Mouse (Mus musculus) myocyte (in vitro differentiated cells): ENCODE results near the gene Fjx1. TPM values are rescaled to one million over a fixed set of nuclear protein-coding genes. Genes with fewer than 3 reads are reported as not detected.

Source experiments
- H3K27me3 ChIP-seq: one replicate; pipeline ENCODE4 v1.6.1; 2011; ENCODE audit not compliant: control insufficient read depth, insufficient read depth, insufficient read length
- H3K36me3 ChIP-seq: one replicate; pipeline ENCODE4 v1.6.1; 2011; ENCODE audit not compliant: control insufficient read depth, insufficient read depth
- H3K4me2 ChIP-seq: one replicate; pipeline ENCODE4 v1.6.1; 2011; ENCODE audit warnings: low read depth, control low read depth
- H3K4me3 ChIP-seq: one replicate; pipeline ENCODE4 v1.5.1; 2011; ENCODE audit warnings: mild to moderate bottlenecking, control low read depth, moderate library complexity
- H3K79me2 ChIP-seq: one replicate; pipeline ENCODE4 v1.6.1; 2011; ENCODE audit not compliant: control insufficient read depth, insufficient read depth
- H3ac ChIP-seq: one replicate; pipeline ENCODE4 v1.6.1; 2011; ENCODE audit not compliant: control insufficient read depth, insufficient read length
- CEBPB ChIP-seq: IDR thresholded peaks from 2 replicates; pipeline ENCODE4 v1.6.1; 2011; ENCODE audit warnings: mild to moderate bottlenecking, moderate library complexity; ENCODE audit not compliant: poor library complexity, insufficient read depth, severe bottlenecking
- E2F4 ChIP-seq: IDR thresholded peaks from one replicate; pipeline ENCODE4 v1.6.1; 2011; ENCODE audit warnings: mild to moderate bottlenecking, control low read depth, moderate library complexity; ENCODE audit not compliant: insufficient read depth
- MAX ChIP-seq: IDR thresholded peaks from one replicate; pipeline ENCODE4 v1.6.1; 2011; ENCODE audit warnings: low read depth, mild to moderate bottlenecking, control low read depth
- MYOD1 ChIP-seq, 3 experiments: IDR thresholded peaks; one replicate each; pipeline ENCODE4 v1.6.1; 2011; ENCODE audit warnings: control low read depth in 2 of 3, low read depth in 2 of 3, mild to moderate bottlenecking in 2 of 3, moderate library complexity in 1 of 3; ENCODE audit not compliant: insufficient read length in 2 of 3, control insufficient read depth in 1 of 3
- MYOG ChIP-seq, 3 experiments: IDR thresholded peaks; one replicate each; pipeline ENCODE4 v1.6.1; 2011; ENCODE audit warnings: control low read depth in 2 of 3, low read depth in 2 of 3, mild to moderate bottlenecking in 2 of 3; ENCODE audit not compliant: insufficient read length in 2 of 3, control insufficient read depth in 1 of 3, insufficient read depth in 1 of 3
- POLR2A ChIP-seq: IDR thresholded peaks from one replicate; pipeline ENCODE4 v1.6.1; 2011; ENCODE audit warnings: low read depth, mild to moderate bottlenecking, control low read depth, moderate library complexity; ENCODE audit not compliant: insufficient read length
- POLR2AphosphoS2 ChIP-seq: IDR thresholded peaks from one replicate; pipeline ENCODE4 v1.6.1; 2011; ENCODE audit warnings: low read depth, control low read depth; ENCODE audit not compliant: insufficient read length
- REST ChIP-seq: IDR thresholded peaks from one replicate; pipeline ENCODE4 v1.6.1; 2011; ENCODE audit warnings: mild to moderate bottlenecking, control low read depth, moderate library complexity; ENCODE audit not compliant: insufficient read depth, insufficient read length
- SRF ChIP-seq: IDR thresholded peaks from one replicate; pipeline ENCODE4 v1.6.1; 2011; ENCODE audit warnings: low read depth; ENCODE audit not compliant: control insufficient read depth, insufficient read length
- TCF12 ChIP-seq: IDR thresholded peaks from one replicate; pipeline ENCODE4 v1.6.1; 2011; ENCODE audit warnings: mild to moderate bottlenecking, control low read depth; ENCODE audit not compliant: poor library complexity, insufficient read depth, severe bottlenecking
- TCF3 ChIP-seq: IDR thresholded peaks from one replicate; pipeline ENCODE4 v1.6.1; 2011; ENCODE audit warnings: low read depth, control low read depth; ENCODE audit not compliant: insufficient read length
- USF1 ChIP-seq: IDR thresholded peaks from one replicate; pipeline ENCODE4 v1.6.1; 2011; ENCODE audit warnings: low read depth, mild to moderate bottlenecking, control low read depth, moderate library complexity
- polyA plus RNA-seq: library from polyadenylated mRNA; unstranded; fragments of >200 nt; fragmentation: generic; extraction: Trizol; gene quantifications from one replicate; pipeline ENCODE4 v1.2.1, GENCODE M21; 2012; ENCODE audit warnings: missing spikeins

Gene Fjx1
- polyA plus RNA-seq, 1 experiment = 0.83 TPM

- Histone ChIP-seq H3ac (no peak overlapping the region), H3K79me2 (no peaks in the 10 kb centered on the region), H3K27me3 (peaks cover 39% of the 10 kb centered on the region), H3K36me3 (no peaks in the 10 kb centered on the region), H3K4me3 (no peak overlapping the region), H3K4me2 (no peak overlapping the region)
- no peak for TF ChIP-seq POLR2A
- TF ChIP-seq USF1 = no peak
- TF ChIP-seq MAX = no peak
- TF ChIP-seq SRF = no peak
- no peak for TF ChIP-seq TCF12
- TF ChIP-seq E2F4 = no peak
- no peak for TF ChIP-seq MYOD1 (IDR thresholded peaks at IDR 0.05; ENCODE audit: control insufficient read depth in 1 of 3, insufficient read length in 2 of 3, low read depth in 2 of 3)
- no peak for TF ChIP-seq TCF3
- no peak for TF ChIP-seq CEBPB
Measured at GRCm38 (mm10) chr2:102446851-102447250, 5.4 kb downstream of the Fjx1 start.

DNA sequence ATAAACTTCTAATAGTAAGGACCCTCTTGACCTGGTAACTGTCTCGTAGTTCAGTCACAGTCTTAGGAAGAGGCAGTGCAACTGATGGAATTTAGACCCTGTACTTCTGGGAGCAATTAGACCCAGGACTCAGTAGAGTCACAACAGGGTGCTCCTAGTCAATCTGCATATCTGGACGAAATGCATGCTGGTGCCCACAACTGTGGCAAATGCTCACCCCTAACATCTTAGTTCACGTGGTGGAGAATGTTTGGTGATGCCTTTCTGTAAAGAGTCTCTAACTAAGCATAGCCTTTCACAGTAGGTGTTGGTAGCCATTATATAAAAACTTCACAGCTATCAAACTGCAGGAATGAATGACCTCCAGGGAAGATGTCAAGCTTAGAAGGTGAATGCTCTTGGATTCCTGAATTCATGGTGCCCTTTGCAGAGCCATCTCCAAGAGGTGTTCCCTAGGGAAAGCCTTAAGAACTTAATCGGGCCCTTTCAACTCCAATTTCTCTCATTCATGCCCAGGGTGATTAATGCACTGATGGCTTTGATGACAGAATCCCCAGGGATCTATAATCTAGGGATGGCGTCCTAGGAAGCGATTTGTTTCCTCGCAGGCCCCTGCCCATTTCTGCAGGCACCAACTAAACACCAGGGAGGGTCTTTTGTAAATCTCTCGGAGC, 14.8 kb downstream of the Fjx1 start:
- Histone ChIP-seq H3K36me3 (no peaks in the 10 kb centered on the region), H3K27me3 (peaks cover 39% of the 10 kb centered on the region), H3K4me3 (no peak overlapping the region), H3K79me2 (no peaks in the 10 kb centered on the region), H3ac (no peak overlapping the region), H3K4me2 (no peak overlapping the region)
- TF ChIP-seq POLR2A = no peak
- TF ChIP-seq USF1 = no peak
- TF ChIP-seq MYOG (IDR thresholded peaks at IDR 0.05; ENCODE audit: control insufficient read depth in 1 of 3, insufficient read depth in 1 of 3, insufficient read length in 2 of 3, low read depth in 2 of 3) = no peak
- TF ChIP-seq MAX = no peak
- TF ChIP-seq TCF12 = no peak
- TF ChIP-seq E2F4 = no peak
- no peak for TF ChIP-seq TCF3
- no peak for TF ChIP-seq REST
- TF ChIP-seq SRF = no peak
- no peak for TF ChIP-seq CEBPB
- no peak for TF ChIP-seq MYOD1 (IDR thresholded peaks at IDR 0.05; ENCODE audit: control insufficient read depth in 1 of 3, insufficient read length in 2 of 3, low read depth in 2 of 3)
- TF ChIP-seq POLR2AphosphoS2 = no peak

DNA sequence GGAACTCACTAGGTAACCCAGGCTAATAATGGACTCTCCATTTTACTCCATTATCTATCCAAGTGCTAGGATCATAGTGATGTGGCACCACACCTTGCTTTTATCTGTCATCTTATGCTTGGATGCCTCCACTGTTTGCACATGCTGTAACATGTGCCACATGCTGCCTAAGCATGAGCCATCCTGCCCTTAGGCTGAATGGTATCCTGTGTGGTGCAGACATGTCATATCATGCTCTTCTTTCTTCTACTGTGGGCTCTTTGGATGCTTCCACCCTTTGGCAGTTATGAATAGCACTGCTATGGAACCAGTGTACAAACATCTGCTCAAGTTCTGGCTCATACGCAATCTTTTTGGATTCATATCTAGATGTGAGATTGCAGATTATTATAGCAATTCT, 18.4 kb downstream of the Fjx1 start:
- no peaks in the 10 kb centered on the region for H3K79me2 ChIP-seq
- no peak overlapping the region for H3K4me3 ChIP-seq
- H3K27me3 ChIP-seq = peaks cover 33% of the 10 kb centered on the region
- H3K36me3 ChIP-seq = no peaks in the 10 kb centered on the region
- no peak overlapping the region for H3K4me2 ChIP-seq
- no peak overlapping the region for H3ac ChIP-seq
- TF ChIP-seq MYOD1 (IDR thresholded peaks at IDR 0.05; ENCODE audit: control insufficient read depth in 1 of 3, insufficient read length in 2 of 3, low read depth in 2 of 3) (no peak), MYOG (IDR thresholded peaks at IDR 0.05; ENCODE audit: control insufficient read depth in 1 of 3, insufficient read depth in 1 of 3, insufficient read length in 2 of 3, low read depth in 2 of 3) (no peak), USF1 (no peak), POLR2A (no peak), CEBPB (no peak)

- Histone ChIP-seq H3K27me3 (peaks cover 28% of the 10 kb centered on the region), H3K4me2 (no peak overlapping the region), H3K36me3 (no peaks in the 10 kb centered on the region), H3K4me3 (no peak overlapping the region), H3ac (no peak overlapping the region), H3K79me2 (no peaks in the 10 kb centered on the region)
- TF ChIP-seq E2F4 = no peak
- TF ChIP-seq POLR2AphosphoS2 = no peak
- TF ChIP-seq REST = no peak
- no peak for TF ChIP-seq TCF3
- TF ChIP-seq CEBPB = no peak
- TF ChIP-seq MAX = no peak
- no peak for TF ChIP-seq POLR2A
- TF ChIP-seq MYOD1 (IDR thresholded peaks at IDR 0.05; ENCODE audit: control insufficient read depth in 1 of 3, insufficient read length in 2 of 3, low read depth in 2 of 3) = no peak
- TF ChIP-seq SRF = no peak
Measured at GRCm38 (mm10) chr2:102431084-102431483, 21.2 kb downstream of the Fjx1 start.

- no peak for TF ChIP-seq POLR2AphosphoS2
- no peak for TF ChIP-seq MYOD1 (IDR thresholded peaks at IDR 0.05; ENCODE audit: control insufficient read depth in 1 of 3, insufficient read length in 2 of 3, low read depth in 2 of 3)
- no peak for TF ChIP-seq TCF12
- TF ChIP-seq MAX = no peak
- no peak overlapping the region for H3K4me2 ChIP-seq
Measured at GRCm38 (mm10) chr2:102427974-102428373, 24.3 kb downstream of the Fjx1 start.

More at GRCm38 (mm10) chr2:102427974-102428373, 24.3 kb downstream of the Fjx1 start:
- H3K36me3 ChIP-seq = no peaks in the 10 kb centered on the region
- no peaks in the 10 kb centered on the region for H3K79me2 ChIP-seq
- H3ac ChIP-seq = no peak overlapping the region
- no peak overlapping the region for H3K4me3 ChIP-seq
- peaks cover 34% of the 10 kb centered on the region for H3K27me3 ChIP-seq
